Mouse (Mus musculus) stomach, postnatal 0 days (tissue): ENCODE data around the gene Tenm3.

Source experiments
- CTCF ChIP-seq: IDR thresholded peaks from 2 replicates; pipeline ENCODE4 v1.5.1; 2016; ENCODE audit warnings: antibody characterized with exemption, low read depth, mild to moderate bottlenecking, moderate library complexity
- EP300 ChIP-seq: optimal IDR thresholded peaks from 2 replicates; pipeline ENCODE3; 2016; ENCODE audit warnings: antibody characterized with exemption

DNA sequence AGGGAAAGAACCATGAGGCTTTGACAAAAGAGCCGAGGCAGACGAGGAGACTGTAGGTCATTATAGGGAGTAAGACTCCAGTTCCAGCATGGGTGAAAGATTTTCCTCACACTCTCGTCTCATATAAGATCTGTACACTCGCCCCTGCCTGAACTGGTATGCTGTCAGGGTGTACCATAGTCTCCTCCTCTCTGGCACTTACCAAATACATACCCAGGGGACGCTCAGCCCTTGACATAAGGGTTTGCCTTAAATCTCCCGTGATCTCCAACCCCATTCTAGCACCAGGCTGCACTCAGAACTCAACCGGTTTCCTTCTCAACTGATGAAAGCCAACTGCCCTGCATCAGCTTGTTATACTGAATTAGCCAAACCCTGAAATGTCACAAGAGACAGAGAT is 121.4 kb downstream of the Tenm3 start:
- TF ChIP-seq CTCF (no peak), EP300 (no peak)
